Mouse (Mus musculus) CH12.LX (cell line): ENCODE data around the gene Krt84.

ENCODE experiments used
- CTCF ChIP-seq, 2 experiments: IDR thresholded peaks in 1 of 2; conservative IDR thresholded peaks in 1 of 2; 2 replicates each; pipeline ENCODE4 v1.5.1; 2011 to 2012; ENCODE audit warnings: low read depth in 2 of 2, low read length in 2 of 2, improper control_type of control experiment in 1 of 2, inconsistent platforms in 1 of 2, mild to moderate bottlenecking in 1 of 2, moderate library complexity in 1 of 2
- GABPA ChIP-seq: IDR thresholded peaks from 2 replicates; pipeline ENCODE4 v1.6.1; 2012; ENCODE audit warnings: low read depth, low read length, improper control_type of control experiment, inconsistent platforms; ENCODE audit not compliant: insufficient replicate concordance
- POLR2A ChIP-seq: IDR thresholded peaks from 2 replicates; pipeline ENCODE4 v1.6.1; 2011; ENCODE audit warnings: low read depth, mild to moderate bottlenecking, improper control_type of control experiment, low read length
- TBP ChIP-seq: conservative IDR thresholded peaks from 2 replicates; pipeline ENCODE4 v1.6.1; 2011; ENCODE audit warnings: low read depth, low read length, improper control_type of control experiment
- USF1 ChIP-seq: IDR thresholded peaks from 2 replicates; pipeline ENCODE4 v1.6.1; 2014; ENCODE audit warnings: low read depth, mild to moderate bottlenecking, inconsistent platforms, low read length, improper control_type of control experiment
- USF2 ChIP-seq: conservative IDR thresholded peaks from 2 replicates; pipeline ENCODE4 v1.6.1; 2011; ENCODE audit warnings: low read depth, low read length, improper control_type of control experiment

- TF ChIP-seq POLR2A (no peak), CTCF (conservative IDR thresholded peaks at IDR 0.05 in 1 of 2, IDR thresholded peaks at IDR 0.05 in 1 of 2; ENCODE audit: low read depth in 2 of 2, low read length in 2 of 2) (no peak), USF1 (no peak), USF2 (no peak), TBP (no peak), GABPA (no peak)
These were observed 30.2 kb upstream of the Krt84 start, which contains the start of gene Krt90 for GRCm38 (mm10) chr15:101562850-101563249.
